In the genomic region with DNA sequence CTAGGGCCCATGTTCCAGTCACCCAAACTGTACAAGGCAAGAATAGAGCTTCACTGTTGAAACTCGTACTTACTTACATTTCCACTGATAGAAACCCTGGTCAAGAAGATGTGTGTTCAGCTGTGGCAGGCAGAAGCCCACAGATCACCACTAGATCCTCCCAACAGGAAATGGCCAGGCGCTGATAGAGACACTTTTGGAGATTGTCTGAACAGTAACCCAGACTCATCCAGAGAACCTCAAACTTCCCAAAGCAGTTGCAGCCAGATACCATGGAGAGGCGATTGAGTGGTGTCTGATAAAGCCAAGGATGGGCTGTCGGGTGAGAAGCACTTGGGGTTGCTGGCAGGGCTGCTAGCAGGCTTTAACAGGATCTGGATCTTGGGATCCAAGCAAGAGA, we compare ENCODE assay signal across 35 mouse cellular contexts. TPM values are rescaled to one million over a fixed set of nuclear protein-coding genes. Genes with fewer than 3 reads are reported as not detected.
DNase-seq lines count a peak whose midpoint lies in the region; ATAC-seq and TF ChIP-seq lines count a peak whose summit lies in the region.
"Had no signal": no experiment of that assay in that cellular context is flagged by ENCODE, and none has a peak within 500 bp of the region (broad histone marks: within the 10 kb centered on the region; RNA-seq: fewer than 3 reads in every experiment).

No protein-coding gene starts in this region.

- TF ChIP-seq CTCF in MEL (IDR thresholded peaks at IDR 0.05 in 2 of 3, conservative IDR thresholded peaks at IDR 0.05 in 1 of 3; ENCODE audit: control insufficient read depth in 1 of 3, insufficient read depth in 1 of 3, low read depth in 2 of 3, low read length in 3 of 3, poor library complexity in 1 of 3, severe bottlenecking in 1 of 3), result no peak

- H3K9me3 ChIP-seq in MEL (replicated peaks; ENCODE audit: insufficient read depth, low read length), result no peaks in the 10 kb centered on the region
- H3K9me3 ChIP-seq in liver, embryonic 15.5 days (replicated peaks), result no peaks in the 10 kb centered on the region
- H3K9me3 ChIP-seq in forebrain, embryonic 16.5 days (ENCODE audit: control insufficient read depth, low read length), result no peaks in the 10 kb centered on the region
- H3K9me3 ChIP-seq: embryonic facial prominence, embryonic 13.5 days; forebrain, embryonic 10.5 days; kidney, embryonic 15.5 days; limb, embryonic 13.5 days; midbrain, embryonic 12.5 days; neural tube, embryonic 13.5 days had no signal

- peaks cover 7 to 19% of the 10 kb centered on the region in 2 experiments for H3K4me1 ChIP-seq in MEL (ENCODE audit: control insufficient read depth in 1 of 2, insufficient read depth in 2 of 2, low read length in 2 of 2)
- H3K4me1 ChIP-seq in liver, embryonic 15.5 days (replicated peaks), result peaks cover 12% of the 10 kb centered on the region
- peaks cover 18% of the 10 kb centered on the region for H3K4me1 ChIP-seq in forebrain, embryonic 16.5 days (replicated peaks; ENCODE audit: control insufficient read depth, insufficient read depth, low read length)
- H3K4me1 ChIP-seq: embryonic facial prominence, embryonic 13.5 days; limb, embryonic 13.5 days had no signal

- H3K79me2 ChIP-seq in MEL (ENCODE audit: control insufficient read depth, insufficient read depth, low read length, poor library complexity), result no peaks in the 10 kb centered on the region

- no peak for TF ChIP-seq RAD21 in MEL (IDR thresholded peaks at IDR 0.05; ENCODE audit: low read depth, low read length)

- H3K4me2 ChIP-seq in liver, embryonic 15.5 days, result no peak overlapping the region
- H3K4me2 ChIP-seq in forebrain, embryonic 16.5 days (ENCODE audit: low read length), result no peak overlapping the region
- H3K4me2 ChIP-seq: embryonic facial prominence, embryonic 13.5 days; kidney, embryonic 15.5 days; limb, embryonic 13.5 days; lung, embryonic 14.5 days; midbrain, embryonic 12.5 days; neural tube, embryonic 13.5 days had no signal

- TF ChIP-seq POLR2A in MEL (IDR thresholded peaks at IDR 0.05; ENCODE audit: control insufficient read depth in 1 of 2, insufficient read depth in 1 of 2, low read depth in 1 of 2, low read length in 2 of 2, poor library complexity in 1 of 2), result no peak

- no peak overlapping the region for H3K4me3 ChIP-seq in MEL (ENCODE audit: control insufficient read depth in 1 of 2, insufficient read depth in 1 of 2, low read depth in 2 of 2, low read length in 2 of 2)
- H3K4me3 ChIP-seq in liver, embryonic 15.5 days (replicated peaks), result no peak overlapping the region
- no peak overlapping the region for H3K4me3 ChIP-seq in forebrain, embryonic 16.5 days (replicated peaks; ENCODE audit: low read length)
- H3K4me3 ChIP-seq: embryonic facial prominence, embryonic 13.5 days; forebrain, embryonic 10.5 days; kidney, embryonic 15.5 days; left cerebral cortex, adult 2 months; limb, embryonic 13.5 days; midbrain, embryonic 12.5 days; myocyte; neural tube, embryonic 13.5 days had no signal

- H3K9ac ChIP-seq in MEL (ENCODE audit: control insufficient read depth, low read depth, low read length, poor library complexity, severe bottlenecking), result no peak overlapping the region
- no peak overlapping the region for H3K9ac ChIP-seq in liver, embryonic 15.5 days
- H3K9ac ChIP-seq in forebrain, embryonic 16.5 days (replicated peaks; ENCODE audit: low read depth, low read length), result no peak overlapping the region
- H3K9ac ChIP-seq: embryonic facial prominence, embryonic 13.5 days; forebrain, postnatal 0 days; kidney, embryonic 15.5 days; limb, embryonic 13.5 days; lung, embryonic 14.5 days; midbrain, embryonic 12.5 days; neural tube, embryonic 13.5 days had no signal

- H3K27ac ChIP-seq in MEL (ENCODE audit: control insufficient read depth, low read depth, low read length), result peak overlapping the region; percentile 62
- peak overlapping the region; percentile 34; the same call in 1 of the 2 replicates for H3K27ac ChIP-seq in liver, embryonic 15.5 days (replicated peaks)
- H3K27ac ChIP-seq in forebrain, embryonic 16.5 days (ENCODE audit: low read length), result no peak overlapping the region
- H3K27ac ChIP-seq: embryonic facial prominence, embryonic 13.5 days; forebrain, embryonic 10.5 days; kidney, embryonic 15.5 days; left cerebral cortex, adult 2 months; limb, embryonic 13.5 days; midbrain, embryonic 12.5 days; neural tube, embryonic 13.5 days; stomach, postnatal 0 days had no signal

- no peak for ATAC-seq in liver, embryonic 15.5 days (ENCODE audit: insufficient read depth)
- ATAC-seq in forebrain, embryonic 16.5 days, result no peak
- ATAC-seq: forebrain, postnatal 0 days; hindbrain, embryonic 16.5 days had no signal

- no peaks in the 10 kb centered on the region for H3K27me3 ChIP-seq in MEL (ENCODE audit: control insufficient read depth in 1 of 2, insufficient read depth in 2 of 2, low read length in 2 of 2)
- H3K27me3 ChIP-seq in liver, embryonic 15.5 days, result no peaks in the 10 kb centered on the region
- no peaks in the 10 kb centered on the region for H3K27me3 ChIP-seq in forebrain, embryonic 16.5 days (replicated peaks; ENCODE audit: control insufficient read depth, insufficient read depth, low read length)
- H3K27me3 ChIP-seq: CH12.LX; embryonic facial prominence, embryonic 13.5 days; kidney, embryonic 15.5 days; limb, embryonic 13.5 days; midbrain, embryonic 12.5 days; neural tube, embryonic 13.5 days had no signal

- TF ChIP-seq EP300 in MEL (IDR thresholded peaks at IDR 0.05; ENCODE audit: low read depth in 1 of 2, low read length in 2 of 2), result peak; percentile 89 to 90

- H3K36me3 ChIP-seq in MEL (ENCODE audit: control insufficient read depth in 1 of 2, insufficient read depth in 2 of 2, low read length in 2 of 2), result peaks cover 4 to 21% of the 10 kb centered on the region in 2 experiments; a peak in 3 of 4 replicates
- peaks cover 58% of the 10 kb centered on the region for H3K36me3 ChIP-seq in liver, embryonic 15.5 days (replicated peaks)
- H3K36me3 ChIP-seq in forebrain, embryonic 16.5 days (ENCODE audit: control insufficient read depth, insufficient read depth), result peaks cover 27% of the 10 kb centered on the region

- 10% methylated on average over 4 of the region's 4 CpGs for WGBS in liver, embryonic 15.5 days (ENCODE audit: insufficient replicate concordance)
- 86% methylated on average over 4 of the region's 4 CpGs for WGBS in forebrain, embryonic 16.5 days

- DNase-seq in MEL (ENCODE audit: low read depth, low spot score) (peak; percentile 68), liver (peak; percentile 27)
- DNase-seq in natural killer cell, adult 2 months (ENCODE audit: low spot score in 2 of 2), result no peak
- no peak for DNase-seq in thymus, adult 18-20 months
- DNase-seq: adrenal gland, postnatal 14 days; cerebellum, adult 11 months; cerebellum, adult 9-10 months; cerebellum, postnatal 36 days; forebrain, postnatal 0 days; gastrocnemius, postnatal 10 days; kidney, adult 18-20 months; kidney, postnatal 25 days; lung, embryonic 14.5 days; lung, postnatal 14 days; right cerebral cortex, postnatal 4 days; thymus, adult 2 months; thymus, postnatal 4 days had no signal

TF ChIP-seq in MEL, 35 proteins besides CTCF, POLR2A, EP300 and RAD21 (continues in another document):
- TF ChIP-seq BHLHE40 (IDR thresholded peaks at IDR 0.05; ENCODE audit: borderline replicate concordance, low read depth, low read length), result no peak
- no peak for TF ChIP-seq ZKSCAN1 (IDR thresholded peaks at IDR 0.05; ENCODE audit: low read depth, low read length)
- peak; percentile 90 for TF ChIP-seq TCF12 (IDR thresholded peaks at IDR 0.05; ENCODE audit: low read depth, low read length)
- no peak for TF ChIP-seq NELFE (IDR thresholded peaks at IDR 0.05; ENCODE audit: low read depth, low read length)
- no peak for TF ChIP-seq ELF1 (IDR thresholded peaks at IDR 0.05; ENCODE audit: low read depth, low read length)
- 0 out of 2 replicates have a peak, but pooled peaks have one; percentile 1 for TF ChIP-seq HCFC1 (IDR thresholded peaks at IDR 0.05; ENCODE audit: low read depth, low read length)
- peak; percentile 34; the same call in 1 of the 2 replicates for TF ChIP-seq SIN3A (IDR thresholded peaks at IDR 0.05; ENCODE audit: low read length)
- TF ChIP-seq MYB (IDR thresholded peaks at IDR 0.05; ENCODE audit: low read depth, low read length), result no peak
- no peak for TF ChIP-seq ZNF384 (IDR thresholded peaks at IDR 0.05; ENCODE audit: low read depth, low read length)
- no peak for TF ChIP-seq MYC (IDR thresholded peaks at IDR 0.05; ENCODE audit: low read depth, low read length)
- TF ChIP-seq USF2 (IDR thresholded peaks at IDR 0.05; ENCODE audit: borderline replicate concordance in 1 of 2, insufficient read depth in 1 of 2, low read depth in 1 of 2, low read length in 2 of 2), result no peak
- TF ChIP-seq E2F4 (IDR thresholded peaks at IDR 0.05; ENCODE audit: borderline replicate concordance, low read depth, low read length), result no peak
- no peak for TF ChIP-seq MAX (IDR thresholded peaks at IDR 0.05; ENCODE audit: low read length)
- peak; percentile 82 for TF ChIP-seq GATA1 (IDR thresholded peaks at IDR 0.05; ENCODE audit: low read depth, low read length)
- TF ChIP-seq NRF1 (IDR thresholded peaks at IDR 0.05; ENCODE audit: insufficient read depth, low read depth, low read length, poor library complexity, severe bottlenecking), result no peak
- no peak for TF ChIP-seq KAT2A (conservative IDR thresholded peaks at IDR 0.05; ENCODE audit: low read depth, low read length)
- TF ChIP-seq MAZ (IDR thresholded peaks at IDR 0.05; ENCODE audit: low read depth, low read length), result no peak
- 0 out of 2 replicates have a peak, but pooled peaks have one; percentile 54 for TF ChIP-seq ZMIZ1 (IDR thresholded peaks at IDR 0.05; ENCODE audit: low read depth, low read length)
- TF ChIP-seq UBTF (IDR thresholded peaks at IDR 0.05; ENCODE audit: borderline replicate concordance, insufficient read depth, low read depth, low read length), result no peak
- TF ChIP-seq SMC3 (IDR thresholded peaks at IDR 0.05; ENCODE audit: low read depth, low read length), result no peak
- TF ChIP-seq CHD2 (IDR thresholded peaks at IDR 0.05; ENCODE audit: low read length), result no peak

RNA-seq across cellular contexts. Expression of gene Cmas, which starts 20.4 kb away (rescaled TPM):
- total RNA-seq in MEL (2012; rRNA removed), result 29.4 and 44.6 TPM in 2 replicates
- polyA plus RNA-seq in MEL (2012; ENCODE audit: insufficient read depth in 1 of 2, insufficient read length in 2 of 2, low read depth in 1 of 2, low replicate concordance in 2 of 2, missing spikeins in 1 of 2), result 10 to 100 TPM in 1 of 2 experiments, not detected in 1; 55.0 TPM
- polyA plus RNA-seq in liver, embryonic 15.5 days (2015; fragmentation: Nextera tagmentation; extraction: Ambion mirVana), result 170 and 172 TPM in 2 replicates
- polyA plus RNA-seq in forebrain, embryonic 16.5 days (2015; fragmentation: Nextera tagmentation; extraction: Ambion mirVana), result 139 and 150 TPM in 2 replicates

RNA-seq across cellular contexts. Expression of gene Sult6b2, which starts 27.4 kb away (rescaled TPM):
- not detected in 2 replicates for total RNA-seq in MEL (2012; rRNA removed)
- polyA plus RNA-seq in MEL (2012; ENCODE audit: insufficient read depth in 1 of 2, insufficient read length in 2 of 2, low read depth in 1 of 2, low replicate concordance in 2 of 2, missing spikeins in 1 of 2), result under 1 TPM in 1 of 2 experiments, not detected in 1; 0.07 TPM
- polyA plus RNA-seq in liver, embryonic 15.5 days (2015; fragmentation: Nextera tagmentation; extraction: Ambion mirVana), result 0.03 TPM in 1 of 2 replicates, not detected in the other
- 0.11 and 0.28 TPM in 2 replicates for polyA plus RNA-seq in forebrain, embryonic 16.5 days (2015; fragmentation: Nextera tagmentation; extraction: Ambion mirVana)
- total RNA-seq: adrenal gland, postnatal 14 days; gastrocnemius, postnatal 10 days; granulocyte monocyte progenitor cell, adult 5-6 weeks; left cerebral cortex, adult 2 months; midbrain, postnatal 0 days had no signal
- polyA plus RNA-seq: C2C12; embryonic facial prominence, embryonic 13.5 days; hindbrain, embryonic 11.5 days; kidney, embryonic 15.5 days; limb, embryonic 13.5 days; lung, embryonic 14.5 days; midbrain, embryonic 12.5 days; myocyte; spleen, adult 2 months; stomach, postnatal 0 days had no signal

Comparison
In these comparisons a context has a peak if more than half of its experiments do, and no peak if none do; other contexts are left out.
1. DNase-seq: peak in MEL (single experiment) and liver (single experiment); none in natural killer cell, adult 2 months (0 of 2) and thymus, adult 18-20 months (0 of 2).